Mouse (Mus musculus) kidney, adult 2 months (tissue): ENCODE measurements around the gene Met.

ENCODE experiments used
- CTCF ChIP-seq: fragments of 200-500 bp; conservative IDR thresholded peaks from 2 replicates; pipeline ENCODE4 v1.5.1; 2011; ENCODE audit warnings: low read depth, mild to moderate bottlenecking, control low read depth, low read length, moderate library complexity, mixed read lengths; ENCODE audit not compliant: insufficient read depth, insufficient read length
- POLR2A ChIP-seq: fragments of 200-500 bp; IDR thresholded peaks from one replicate; pipeline ENCODE4 v1.6.1; 2011; ENCODE audit warnings: low read depth, low read length, control low read depth

DNA sequence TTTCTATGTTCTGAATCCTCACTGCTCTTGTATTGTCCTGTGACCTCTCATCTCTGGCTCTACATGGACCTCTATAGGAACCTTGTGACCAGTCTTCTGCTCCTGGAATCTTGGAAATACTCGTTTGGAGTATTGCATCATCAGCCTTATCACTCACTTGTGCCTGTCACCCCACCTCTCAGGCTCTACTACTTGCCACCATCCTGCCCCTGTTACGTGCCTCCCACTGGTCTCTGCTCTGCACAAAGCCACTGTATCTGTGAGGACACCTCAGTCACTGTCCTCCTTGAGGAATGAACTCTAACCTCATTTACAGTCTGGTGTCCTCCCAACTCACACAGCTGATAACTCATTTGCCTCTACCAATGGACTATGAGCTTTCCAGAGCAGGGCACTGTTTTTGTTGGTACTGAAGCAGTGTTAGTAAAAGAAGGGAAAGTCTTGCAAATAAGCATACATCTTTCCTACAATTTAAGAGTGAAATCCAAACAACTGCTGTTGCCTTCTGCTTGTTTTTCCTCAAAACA lies 24.8 kb downstream of the Met start:
- TF ChIP-seq CTCF (no peak), POLR2A (no peak)
